Mouse (Mus musculus) thymus, adult 2 months (tissue): ENCODE results near the gene Lyrm1. TPM values are rescaled to one million over a fixed set of nuclear protein-coding genes. Genes with fewer than 3 reads are reported as not detected.

Experiments used
- DNase-seq: peaks from one replicate; pipeline ENCODE4 v3.0.0; 2021
- H3K27ac ChIP-seq: fragments of 200-500 bp; 2 replicates; pipeline ENCODE4 v1.5.1; 2012; ENCODE audit warnings: low read length, control low read depth; ENCODE audit not compliant: control insufficient read depth, insufficient read depth
- H3K27me3 ChIP-seq: fragments of 200-500 bp; 2 replicates; pipeline ENCODE4 v1.6.1; 2012; ENCODE audit warnings: mild to moderate bottlenecking, low read length, moderate library complexity, mixed read lengths; ENCODE audit not compliant: control insufficient read depth, insufficient read depth
- H3K36me3 ChIP-seq: fragments of 200-500 bp; 2 replicates; pipeline ENCODE4 v1.6.1; 2012; ENCODE audit warnings: mild to moderate bottlenecking, low read length, moderate library complexity; ENCODE audit not compliant: control insufficient read depth, insufficient read depth
- H3K4me1 ChIP-seq: fragments of 200-500 bp; replicated peaks from 2 replicates; pipeline ENCODE4 v1.6.1; 2012; ENCODE audit warnings: low read length; ENCODE audit not compliant: control insufficient read depth, insufficient read depth
- H3K4me3 ChIP-seq: fragments of 200-500 bp; 2 replicates; pipeline ENCODE4 v1.5.1; 2012; ENCODE audit warnings: mild to moderate bottlenecking, low read length, control low read depth, moderate library complexity; ENCODE audit not compliant: control insufficient read depth, insufficient read depth
- CTCF ChIP-seq: fragments of 200-500 bp; IDR thresholded peaks from 2 replicates; pipeline ENCODE4 v1.5.1; 2012; ENCODE audit warnings: mild to moderate bottlenecking, control low read depth, low read length, moderate library complexity, borderline replicate concordance; ENCODE audit not compliant: control insufficient read depth, poor library complexity, insufficient read depth; ENCODE audit errors: extremely low read depth
- POLR2A ChIP-seq: fragments of 200-500 bp; IDR thresholded peaks from 2 replicates; pipeline ENCODE4 v1.6.1; 2012; ENCODE audit warnings: mild to moderate bottlenecking, low read length, control low read depth, moderate library complexity; ENCODE audit not compliant: control insufficient read depth, poor library complexity, insufficient read depth; ENCODE audit errors: extremely low read depth
- WGBS: fragments of 180-500 bp; shearing (Covaris S2); methylation state at CpG from one replicate; pipeline ENCODE4 v1.1.7; 2018; 5-methylcytosine and 5-hydroxymethylcytosine counted together
- polyA plus RNA-seq: library from polyadenylated mRNA; depleted of rRNA; stranded (reverse); fragments of >200 nt; gene quantifications from 2 replicates; pipeline ENCODE4 v1.2.3, GENCODE M21; 2012

The Lyrm1 gene
- polyA plus RNA-seq, 1 experiment: 1.9 TPM

- TF ChIP-seq CTCF (no peak), POLR2A (no peak)
- Histone ChIP-seq H3K4me3 (no peak overlapping the region), H3K27ac (no peak overlapping the region), H3K27me3 (no peaks in the 10 kb centered on the region), H3K36me3 (no peaks in the 10 kb centered on the region), H3K4me1 (no peaks in the 10 kb centered on the region)
- WGBS: 97% methylated on average over 2 of the region's 2 CpGs
- DNase-seq: no peak
Measured at GRCm38 (mm10) chr7:119881229-119881628, 14.4 kb upstream of the Lyrm1 start.

GRCm38 (mm10) chr7:119887887-119888286, 7.8 kb upstream of the Lyrm1 start:
- no peak for DNase-seq
- TF ChIP-seq CTCF (no peak), POLR2A (no peak)
- H3K4me3 ChIP-seq: no peak overlapping the region

DNA sequence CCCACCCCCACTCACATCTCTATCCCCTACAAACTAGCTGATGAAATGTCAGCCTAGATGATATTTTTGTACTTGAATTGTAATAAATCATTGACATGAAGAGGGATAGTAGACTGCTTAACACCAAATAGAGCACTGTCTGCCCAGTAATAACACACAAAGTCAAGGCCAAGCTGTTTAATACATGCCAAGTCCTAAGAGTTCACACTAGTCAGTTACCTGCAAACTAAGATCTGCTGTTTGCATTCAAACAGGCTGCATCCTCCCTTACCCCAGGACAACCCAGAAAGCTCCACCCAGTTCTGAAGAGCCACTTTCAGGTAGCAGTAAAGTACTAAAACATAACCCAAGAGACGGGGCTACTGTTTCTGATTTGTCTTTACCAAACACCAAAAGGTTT, 3.5 kb upstream of the Lyrm1 start:
- Histone ChIP-seq H3K27me3 (no peaks in the 10 kb centered on the region), H3K36me3 (no peaks in the 10 kb centered on the region), H3K4me3 (no peak overlapping the region), H3K27ac (no peak overlapping the region), H3K4me1 (peaks cover 7% of the 10 kb centered on the region)
- WGBS: 100% methylated on average over 1 of the region's 1 CpGs
- TF ChIP-seq CTCF (no peak), POLR2A (no peak)
- DNase-seq: no peak

More at GRCm38 (mm10) chr7:119887887-119888286, 7.8 kb upstream of the Lyrm1 start:
- Histone ChIP-seq H3K4me1 (no peaks in the 10 kb centered on the region), H3K27me3 (no peaks in the 10 kb centered on the region), H3K27ac (no peak overlapping the region), H3K36me3 (no peaks in the 10 kb centered on the region)
- 95% methylated on average over 4 of the region's 4 CpGs for WGBS

DNA sequence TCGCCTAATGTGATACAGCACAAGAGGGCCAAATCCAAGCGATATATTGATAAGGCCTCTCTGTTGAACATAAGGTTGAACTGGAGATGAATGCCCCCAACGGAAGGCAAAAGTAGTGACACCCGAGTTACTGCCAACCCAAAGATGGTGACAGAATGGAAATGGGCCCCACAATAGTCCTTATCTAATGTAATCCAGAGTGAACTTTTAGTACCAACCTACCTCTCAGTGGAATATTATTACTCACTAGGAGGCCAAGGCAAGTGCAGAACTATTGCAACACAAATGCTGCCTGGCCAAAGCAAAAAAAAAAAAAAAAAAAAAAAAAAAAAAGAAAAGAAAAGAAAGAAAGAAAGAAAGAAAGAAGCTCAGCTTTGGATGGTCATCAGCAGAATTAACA, 2.9 kb upstream of the Lyrm1 start:
- TF ChIP-seq CTCF (no peak), POLR2A (no peak)
- peaks cover 7% of the 10 kb centered on the region for H3K4me1 ChIP-seq

DNA sequence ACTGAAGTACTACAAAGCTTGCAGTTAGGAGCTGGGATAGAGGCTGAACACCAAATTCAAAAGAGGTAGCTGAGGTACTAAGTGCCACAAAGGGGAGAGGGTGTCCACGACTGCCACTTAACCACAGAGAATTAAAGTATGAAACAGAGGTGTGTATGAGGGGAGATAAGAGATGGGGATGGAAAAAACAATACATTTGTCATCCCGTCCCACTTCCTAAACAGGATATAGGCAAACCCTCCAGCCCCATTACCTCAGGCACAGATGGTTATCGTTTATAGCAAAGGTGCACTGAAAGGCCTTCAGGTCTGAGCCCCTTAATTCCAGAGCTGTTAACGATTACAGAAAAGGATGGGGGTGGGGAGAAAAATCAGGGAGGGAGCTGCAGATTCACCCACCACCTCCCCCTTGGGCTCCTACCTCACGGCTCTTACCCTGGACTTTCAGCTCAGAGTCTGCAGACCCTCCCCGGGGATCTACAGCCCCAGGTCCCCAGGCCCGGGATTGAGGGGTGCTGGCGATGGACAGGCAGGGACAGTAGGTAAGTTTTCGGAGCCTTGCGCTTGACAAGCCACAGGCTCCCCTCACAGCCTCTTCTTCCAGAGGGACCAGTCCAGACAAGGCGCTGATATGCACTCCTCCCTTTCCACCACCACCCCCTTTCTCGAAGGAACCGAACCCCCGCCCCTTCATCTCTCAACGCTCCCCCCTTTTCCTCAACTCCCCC, 680 bp upstream of the Lyrm1 start:
- H3K27me3 ChIP-seq: no peaks in the 10 kb centered on the region
- peaks cover 7% of the 10 kb centered on the region for H3K4me1 ChIP-seq
- peak overlapping the region; percentile 72 for H3K4me3 ChIP-seq
- H3K27ac ChIP-seq: no peak overlapping the region
- TF ChIP-seq POLR2A: no peak
- no peak for TF ChIP-seq CTCF
- DNase-seq: no peak
- H3K36me3 ChIP-seq: no peaks in the 10 kb centered on the region
- WGBS: 2% methylated on average over 15 of the region's 15 CpGs

More for the DNA sequence above, 2.9 kb upstream of the Lyrm1 start:
- 97% methylated on average over 4 of the region's 4 CpGs for WGBS
- no peak overlapping the region for H3K4me3 ChIP-seq
- DNase-seq: no peak
- H3K27ac ChIP-seq: no peak overlapping the region
- no peaks in the 10 kb centered on the region for H3K36me3 ChIP-seq
- H3K27me3 ChIP-seq: no peaks in the 10 kb centered on the region

GRCm38 (mm10) chr7:119897521-119898109, 2.0 kb downstream of the Lyrm1 start:
- Histone ChIP-seq H3K4me3 (no peak overlapping the region), H3K27me3 (no peaks in the 10 kb centered on the region)

More at GRCm38 (mm10) chr7:119897521-119898109, 2.0 kb downstream of the Lyrm1 start:
- no peak for TF ChIP-seq POLR2A
- no peak for TF ChIP-seq CTCF
- Histone ChIP-seq H3K36me3 (no peaks in the 10 kb centered on the region), H3K4me1 (peaks cover 7% of the 10 kb centered on the region), H3K27ac (no peak overlapping the region)
- no peak for DNase-seq
- WGBS: 96% methylated on average over 8 of the region's 8 CpGs
